Mouse (Mus musculus): ENCODE results near the gene Pi16. TPM values are rescaled to one million over a fixed set of nuclear protein-coding genes. Genes with fewer than 3 reads are reported as not detected.

Pi16 gene
- polyA plus RNA-seq, 1 experiment: 0.75 TPM

DNA sequence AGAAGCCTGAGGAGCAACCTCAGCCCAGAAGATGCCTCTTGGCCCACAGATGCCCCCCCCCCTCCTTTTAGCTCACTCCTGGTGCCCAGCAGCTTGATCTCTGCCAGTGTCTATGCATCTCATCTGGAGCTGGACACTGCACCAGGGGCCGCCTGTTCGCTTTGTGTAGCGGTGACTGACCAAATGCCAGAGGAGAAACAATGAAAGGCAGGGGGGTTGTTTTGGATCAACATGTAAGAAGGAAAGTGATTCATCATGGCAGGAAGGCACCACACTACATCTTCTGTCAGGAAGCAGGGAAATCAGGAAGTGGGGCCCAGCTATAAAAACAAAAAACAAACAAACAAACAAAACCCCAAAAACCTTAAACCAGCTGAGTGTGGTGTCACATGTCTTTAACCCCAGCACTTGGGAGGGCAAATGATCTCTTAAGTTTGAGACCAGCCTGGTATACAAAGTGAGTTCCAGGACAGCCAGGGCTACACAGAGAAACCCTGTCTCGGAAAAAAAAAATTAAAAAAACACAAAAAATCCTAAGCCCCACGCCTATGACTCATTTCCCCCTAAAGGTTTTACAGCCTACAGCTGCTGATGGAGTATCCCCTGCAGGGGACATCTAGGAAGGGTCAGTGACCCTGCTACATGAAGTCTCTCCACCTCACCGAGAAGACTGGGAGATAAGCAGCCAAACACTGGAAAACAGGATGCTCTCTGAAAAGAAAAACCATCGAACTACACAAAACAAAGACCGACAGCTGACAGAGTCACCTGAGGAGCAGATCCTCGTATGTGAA is 1.6 kb upstream of the Pi16 start:
- no peaks in the 10 kb centered on the region for H3K27me3 ChIP-seq (ENCODE audit: control insufficient read depth, insufficient read depth, low read length)
- no peak for DNase-seq
- WGBS: 67% methylated on average over 9 of the region's 9 CpGs
- TF ChIP-seq CTCF (IDR thresholded peaks at IDR 0.05; ENCODE audit: borderline replicate concordance, insufficient read depth, low read depth, low read length) (no peak), POLR2A (IDR thresholded peaks at IDR 0.05; ENCODE audit: borderline replicate concordance, insufficient read depth, low read length) (no peak)
- H3K4me3 ChIP-seq (replicated peaks; ENCODE audit: insufficient read depth, low read depth, low read length): no peak overlapping the region
- H3K4me1 ChIP-seq (ENCODE audit: control insufficient read depth, insufficient read depth, low read length): no peaks in the 10 kb centered on the region
- no peak overlapping the region for H3K27ac ChIP-seq (ENCODE audit: insufficient read depth, low read length)

DNA sequence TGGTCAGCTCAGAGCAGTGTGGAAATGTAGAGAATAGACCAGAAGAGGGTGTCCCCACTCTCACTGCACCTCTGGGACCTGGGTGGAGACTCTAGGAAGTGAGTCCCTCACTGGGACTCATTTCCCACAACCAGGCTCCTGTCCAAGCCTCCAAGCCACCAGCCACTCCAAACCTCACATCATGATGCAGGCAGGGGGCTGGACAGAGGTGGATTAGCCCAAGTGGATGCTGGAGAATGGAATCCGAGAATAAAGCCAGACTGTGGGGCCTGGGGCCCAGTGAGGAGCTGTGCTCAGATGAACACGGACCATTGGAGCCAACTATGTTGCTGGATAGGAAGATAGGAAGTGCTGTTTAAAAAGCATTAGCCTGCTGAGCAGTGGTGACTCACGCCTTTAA is 589 bp upstream of the Pi16 start:
- no peak overlapping the region for H3K27ac ChIP-seq (ENCODE audit: insufficient read depth, low read length)
- TF ChIP-seq CTCF (IDR thresholded peaks at IDR 0.05; ENCODE audit: borderline replicate concordance, insufficient read depth, low read depth, low read length): no peak
- no peak for TF ChIP-seq POLR2A (IDR thresholded peaks at IDR 0.05; ENCODE audit: borderline replicate concordance, insufficient read depth, low read length)
- 77% methylated on average over 3 of the region's 3 CpGs for WGBS
- no peaks in the 10 kb centered on the region for H3K27me3 ChIP-seq (ENCODE audit: control insufficient read depth, insufficient read depth, low read length)
- no peak for DNase-seq
- no peaks in the 10 kb centered on the region for H3K4me1 ChIP-seq (ENCODE audit: control insufficient read depth, insufficient read depth, low read length)
- H3K4me3 ChIP-seq (replicated peaks; ENCODE audit: insufficient read depth, low read depth, low read length): no peak overlapping the region

DNA sequence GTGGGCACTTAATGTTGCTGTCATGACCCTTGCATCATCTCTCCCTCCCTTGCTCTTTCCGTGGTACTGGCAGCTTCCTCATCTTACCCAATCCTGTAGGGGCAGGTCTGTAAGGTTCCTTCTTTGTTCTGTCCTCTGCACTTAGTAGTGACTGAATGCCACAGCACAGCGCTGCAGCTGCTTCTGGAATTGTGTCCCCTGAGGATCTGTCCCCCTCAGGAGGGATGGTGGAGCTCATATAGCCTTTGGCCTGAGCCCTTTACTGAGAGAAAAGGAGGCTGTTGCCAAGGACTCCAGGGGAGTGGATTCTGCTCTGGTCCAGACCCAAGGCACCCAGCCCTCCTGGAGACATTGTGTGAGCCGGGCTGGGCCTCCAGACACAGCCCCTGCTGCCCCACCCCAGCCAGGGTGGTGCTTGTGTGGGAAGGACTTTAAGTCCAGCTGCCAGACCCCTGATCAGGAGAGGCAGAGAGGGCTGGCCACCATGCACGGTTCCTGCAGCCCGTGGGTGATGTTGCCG is 1.3 kb downstream of the Pi16 start:
- no peaks in the 10 kb centered on the region for H3K4me1 ChIP-seq (ENCODE audit: control insufficient read depth, insufficient read depth, low read length)
- WGBS: 66% methylated on average over 6 of the region's 6 CpGs
- no peaks in the 10 kb centered on the region for H3K27me3 ChIP-seq (ENCODE audit: control insufficient read depth, insufficient read depth, low read length)
- H3K27ac ChIP-seq (ENCODE audit: insufficient read depth, low read length): no peak overlapping the region
- no peak overlapping the region for H3K4me3 ChIP-seq (replicated peaks; ENCODE audit: insufficient read depth, low read depth, low read length)
- TF ChIP-seq CTCF (IDR thresholded peaks at IDR 0.05; ENCODE audit: borderline replicate concordance, insufficient read depth, low read depth, low read length) (no peak), POLR2A (IDR thresholded peaks at IDR 0.05; ENCODE audit: borderline replicate concordance, insufficient read depth, low read length) (no peak)
- no peak for DNase-seq

DNA sequence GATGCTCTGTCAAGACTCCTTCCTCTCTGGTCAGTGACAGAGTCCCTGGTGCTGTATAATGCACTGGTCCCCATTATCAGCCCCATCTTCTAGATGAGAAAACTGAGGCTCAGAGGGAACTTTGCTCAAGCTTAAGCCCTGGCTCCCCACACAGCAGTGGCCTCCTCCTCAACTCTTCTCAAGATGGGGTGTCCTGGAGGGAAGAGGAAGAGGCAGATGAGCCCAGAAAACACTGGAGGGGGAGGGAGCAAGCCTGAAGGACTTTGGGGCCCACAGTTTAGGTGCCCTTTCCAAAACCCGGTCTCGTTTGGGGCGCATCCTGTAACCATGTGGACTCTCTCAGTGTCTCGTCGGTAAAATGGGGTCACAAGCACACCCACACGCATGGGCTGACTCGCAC is 2.0 kb downstream of the Pi16 start:
- no peak for DNase-seq
- no peaks in the 10 kb centered on the region for H3K27me3 ChIP-seq (ENCODE audit: control insufficient read depth, insufficient read depth, low read length)
- H3K4me3 ChIP-seq (replicated peaks; ENCODE audit: insufficient read depth, low read depth, low read length): no peak overlapping the region
- TF ChIP-seq POLR2A (IDR thresholded peaks at IDR 0.05; ENCODE audit: borderline replicate concordance, insufficient read depth, low read length): no peak
- TF ChIP-seq CTCF (IDR thresholded peaks at IDR 0.05; ENCODE audit: borderline replicate concordance, insufficient read depth, low read depth, low read length): no peak
- no peaks in the 10 kb centered on the region for H3K4me1 ChIP-seq (ENCODE audit: control insufficient read depth, insufficient read depth, low read length)
- no peak overlapping the region for H3K27ac ChIP-seq (ENCODE audit: insufficient read depth, low read length)
- 94% methylated on average over 7 of the region's 7 CpGs for WGBS

DNA sequence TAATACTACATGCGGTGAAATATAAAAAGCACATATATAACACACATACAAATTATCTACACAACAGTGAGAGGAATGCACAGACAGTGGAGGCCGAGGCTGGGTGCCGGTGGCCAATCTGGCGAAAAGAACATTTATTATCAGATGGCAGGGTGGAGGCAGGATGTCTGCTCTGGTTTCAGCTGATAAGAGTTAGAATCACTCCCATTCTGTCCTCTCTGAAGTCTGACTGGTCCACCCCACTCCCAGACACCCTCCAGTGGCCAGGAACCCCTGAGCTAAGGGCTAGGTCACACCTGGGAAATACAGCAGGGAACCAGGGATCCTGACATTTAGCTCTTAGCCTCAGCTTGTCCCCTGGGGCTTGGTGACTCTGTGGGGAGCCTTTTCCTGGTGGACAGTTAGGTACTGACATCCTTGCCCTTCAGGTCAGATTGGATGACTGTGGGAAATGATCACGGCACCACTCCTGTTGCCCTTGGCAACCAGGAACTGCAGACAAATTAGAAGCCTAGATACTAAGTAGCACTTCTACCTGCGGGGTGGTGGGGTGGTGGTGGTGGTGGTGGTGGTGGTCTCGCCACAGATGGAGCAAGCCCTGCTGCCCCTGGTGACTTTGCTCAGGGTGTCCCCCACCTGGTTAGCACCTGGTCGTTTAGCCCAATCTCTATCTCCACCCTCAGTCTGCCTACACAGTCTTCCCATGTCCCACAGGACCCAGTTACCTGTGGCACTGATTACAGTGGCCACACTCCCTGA is 2.6 kb downstream of the Pi16 start:
- Histone ChIP-seq H3K4me1 (ENCODE audit: control insufficient read depth, insufficient read depth, low read length) (no peaks in the 10 kb centered on the region), H3K27me3 (ENCODE audit: control insufficient read depth, insufficient read depth, low read length) (no peaks in the 10 kb centered on the region), H3K4me3 (replicated peaks; ENCODE audit: insufficient read depth, low read depth, low read length) (no peak overlapping the region), H3K27ac (ENCODE audit: insufficient read depth, low read length) (no peak overlapping the region)
- WGBS: 81% methylated on average over 8 of the region's 8 CpGs
- no peak for DNase-seq
- TF ChIP-seq POLR2A (IDR thresholded peaks at IDR 0.05; ENCODE audit: borderline replicate concordance, insufficient read depth, low read length) (no peak), CTCF (IDR thresholded peaks at IDR 0.05; ENCODE audit: borderline replicate concordance, insufficient read depth, low read depth, low read length) (no peak)

DNA sequence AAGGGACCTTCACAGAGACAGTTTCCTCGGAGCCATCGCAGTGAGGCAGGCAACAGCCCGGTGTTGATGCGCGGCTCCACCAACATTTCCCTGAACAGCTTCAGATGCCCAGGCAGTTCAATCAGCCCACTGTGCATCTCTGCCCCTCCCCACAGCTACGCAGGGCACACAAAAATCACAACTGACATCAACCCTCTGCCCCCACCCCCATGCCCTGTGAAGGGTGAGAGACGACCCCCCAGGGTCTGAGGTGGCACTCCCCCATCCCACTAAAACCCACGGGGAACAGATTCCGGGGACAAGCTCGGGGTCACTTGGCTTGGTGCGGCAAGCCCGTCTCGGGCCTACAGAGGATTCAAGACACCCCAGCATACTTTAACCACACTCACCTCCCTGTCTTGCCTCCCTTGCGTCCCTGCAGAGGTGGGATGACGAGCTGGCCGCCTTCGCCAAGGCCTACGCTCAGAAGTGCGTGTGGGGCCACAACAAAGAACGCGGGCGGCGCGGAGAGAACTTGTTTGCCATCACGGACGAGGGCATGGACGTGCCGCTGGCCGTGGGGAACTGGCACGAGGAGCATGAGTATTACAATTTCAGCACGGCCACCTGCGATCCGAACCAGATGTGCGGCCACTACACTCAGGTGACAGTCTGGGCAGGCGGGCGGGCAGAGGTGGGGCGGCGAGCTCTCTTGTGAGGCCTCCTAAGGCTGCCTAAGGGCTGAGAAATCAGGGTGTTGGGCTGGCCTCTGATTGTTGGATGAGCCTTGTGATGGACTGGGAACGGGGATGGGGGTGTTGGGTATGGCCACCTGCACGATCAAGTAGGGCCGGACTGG is 4.5 kb downstream of the Pi16 start:
- no peak for DNase-seq
- Histone ChIP-seq H3K4me1 (ENCODE audit: control insufficient read depth, insufficient read depth, low read length) (no peaks in the 10 kb centered on the region), H3K4me3 (replicated peaks; ENCODE audit: insufficient read depth, low read depth, low read length) (no peak overlapping the region), H3K27ac (ENCODE audit: insufficient read depth, low read length) (no peak overlapping the region), H3K27me3 (ENCODE audit: control insufficient read depth, insufficient read depth, low read length) (no peaks in the 10 kb centered on the region; the same call in 1 of the 2 replicates)
- TF ChIP-seq POLR2A (IDR thresholded peaks at IDR 0.05; ENCODE audit: borderline replicate concordance, insufficient read depth, low read length) (no peak), CTCF (IDR thresholded peaks at IDR 0.05; ENCODE audit: borderline replicate concordance, insufficient read depth, low read depth, low read length) (no peak)
- 57% methylated on average over 41 of the region's 41 CpGs for WGBS

DNA sequence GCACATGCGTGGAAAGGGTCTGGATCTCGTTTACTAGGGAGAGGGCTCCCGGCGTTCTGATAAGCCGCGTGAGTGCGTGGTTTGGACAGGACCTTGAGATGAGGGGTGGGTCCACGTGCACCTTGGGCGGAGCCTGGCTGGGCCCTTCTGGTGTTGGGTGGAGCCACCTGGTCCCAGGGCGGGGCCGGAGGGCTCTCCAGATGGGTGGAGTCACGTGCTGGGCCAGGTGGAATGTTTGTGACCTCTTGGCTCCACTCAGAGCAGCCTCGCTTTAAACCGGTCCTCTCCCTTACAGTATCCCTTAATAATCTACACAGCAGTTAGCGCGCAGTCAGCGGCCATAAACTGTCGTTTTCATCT is 5.1 kb downstream of the Pi16 start:
- TF ChIP-seq CTCF (IDR thresholded peaks at IDR 0.05; ENCODE audit: borderline replicate concordance, insufficient read depth, low read depth, low read length): no peak
- no peak for TF ChIP-seq POLR2A (IDR thresholded peaks at IDR 0.05; ENCODE audit: borderline replicate concordance, insufficient read depth, low read length)
- Histone ChIP-seq H3K4me1 (ENCODE audit: control insufficient read depth, insufficient read depth, low read length) (no peaks in the 10 kb centered on the region), H3K27me3 (ENCODE audit: control insufficient read depth, insufficient read depth, low read length) (no peaks in the 10 kb centered on the region; the same call in 1 of the 2 replicates), H3K27ac (ENCODE audit: insufficient read depth, low read length) (no peak overlapping the region), H3K4me3 (replicated peaks; ENCODE audit: insufficient read depth, low read depth, low read length) (no peak overlapping the region)
- WGBS: 65% methylated on average over 18 of the region's 18 CpGs
- DNase-seq: no peak

Measured in cerebellum, adult 2 months (tissue).